21 mouse cellular contexts compared by ENCODE assay signal in genomic region chr9:102495266-102495665, GRCm38 (mm10). TPM values are rescaled to one million over a fixed set of nuclear protein-coding genes. Genes with fewer than 3 reads are reported as not detected.
"Had no signal": no experiment of that assay in that cellular context is flagged by ENCODE, and none has a peak within 500 bp of the region (broad histone marks: within the 10 kb centered on the region; RNA-seq: fewer than 3 reads in every experiment).

No protein-coding gene starts in this region.

- H3K4me3 ChIP-seq: heart, adult 2 months; heart, embryonic 12.5 days; hindbrain, embryonic 10.5 days; hindbrain, embryonic 12.5 days; intestine, embryonic 15.5 days; limb, embryonic 10.5 days; limb, embryonic 12.5 days; liver, embryonic 13.5 days; liver, embryonic 15.5 days had no signal

- DNase-seq: heart, postnatal 10 days; heart, postnatal 4 days; kidney, adult 18-20 months; kidney, adult 8-10 months; kidney, postnatal 10 days; kidney, postnatal 25 days; kidney, postnatal 4 days; liver; liver, embryonic 13.5 days had no signal

- H3K27me3 ChIP-seq: hindbrain, embryonic 12.5 days; intestine, embryonic 15.5 days; liver, embryonic 13.5 days; liver, embryonic 15.5 days had no signal

- H3K4me1 ChIP-seq: intestine, embryonic 15.5 days; limb, embryonic 12.5 days; liver, embryonic 13.5 days; liver, embryonic 15.5 days had no signal

- H3K9me3 ChIP-seq: heart, embryonic 12.5 days; hindbrain, embryonic 10.5 days; hindbrain, embryonic 12.5 days; intestine, embryonic 15.5 days; limb, embryonic 10.5 days; limb, embryonic 12.5 days; liver, embryonic 13.5 days; liver, embryonic 15.5 days had no signal

- H3K36me3 ChIP-seq: heart, embryonic 12.5 days; hindbrain, embryonic 10.5 days; hindbrain, embryonic 12.5 days; intestine, embryonic 15.5 days; limb, embryonic 10.5 days; limb, embryonic 12.5 days; liver, embryonic 13.5 days; liver, embryonic 15.5 days had no signal

- H3K27ac ChIP-seq: heart, adult 2 months; hindbrain, embryonic 12.5 days; hindbrain, embryonic 14.5 days; intestine, embryonic 15.5 days; limb, embryonic 10.5 days; limb, embryonic 12.5 days; liver, embryonic 13.5 days; liver, embryonic 15.5 days had no signal

RNA-seq across cellular contexts. Expression of gene Ky, which starts 10.3 kb away (rescaled TPM):
- total RNA-seq: granulocyte monocyte progenitor cell, adult 5-6 weeks had no signal
- polyA plus RNA-seq: kidney, embryonic 14.5 days; liver, embryonic 11.5 days had no signal
